Mouse (Mus musculus) forebrain, embryonic 13.5 days (tissue): ENCODE data around the gene Rab3c. TPM values are rescaled to one million over a fixed set of nuclear protein-coding genes. Genes with fewer than 3 reads are reported as not detected.

Experiments
- ATAC-seq: fragments of 200-750 bp; cut with Nextera tagmentation; 2 replicates; pipeline ENCODE4 v1.8.0; 2017
- H3K27ac ChIP-seq: fragments of 300-500 bp; sonication (generic); 2 replicates; pipeline ENCODE4 v1.5.1; 2015; ENCODE audit warnings: inconsistent platforms, mild to moderate bottlenecking, moderate library complexity
- H3K27me3 ChIP-seq: fragments of 300-500 bp; sonication (generic); 2 replicates; pipeline ENCODE4 v1.6.1; 2015; ENCODE audit warnings: mild to moderate bottlenecking, inconsistent platforms
- H3K36me3 ChIP-seq: fragments of 300-500 bp; sonication (generic); 2 replicates; pipeline ENCODE4 v1.6.1; 2015; ENCODE audit warnings: mild to moderate bottlenecking, inconsistent platforms; ENCODE audit not compliant: poor library complexity, severe bottlenecking
- H3K4me1 ChIP-seq: fragments of 300-500 bp; sonication (generic); 2 replicates; pipeline ENCODE4 v1.6.1; 2015; ENCODE audit warnings: inconsistent platforms
- H3K4me2 ChIP-seq: fragments of 300-500 bp; sonication (generic); 2 replicates; pipeline ENCODE4 v1.6.1; 2015; ENCODE audit warnings: inconsistent platforms, mild to moderate bottlenecking, moderate library complexity
- H3K4me3 ChIP-seq: fragments of 300-500 bp; sonication (generic); 2 replicates; pipeline ENCODE4 v1.5.1; 2015; ENCODE audit warnings: mild to moderate bottlenecking, inconsistent platforms
- H3K9ac ChIP-seq: fragments of 300-500 bp; sonication (generic); 2 replicates; pipeline ENCODE4 v1.6.1; 2015; ENCODE audit warnings: mild to moderate bottlenecking, inconsistent platforms
- H3K9me3 ChIP-seq: fragments of 300-500 bp; sonication (generic); replicated peaks from 2 replicates; pipeline ENCODE4 v1.6.1; 2016; ENCODE audit warnings: inconsistent platforms
- WGBS: fragments of 180-500 bp; shearing (Covaris S2); methylation state at CpG from one replicate; pipeline ENCODE4 v1.1.7; 2015; 5-methylcytosine and 5-hydroxymethylcytosine counted together
- polyA plus RNA-seq: library from polyadenylated mRNA; unstranded; fragments of >200 nt; fragmentation: Nextera tagmentation; extraction: Ambion mirVana; gene quantifications from 2 replicates; pipeline ENCODE4 v1.2.1, GENCODE M21; 2015

Rab3c gene
- polyA plus RNA-seq, 1 experiment from 2014 or later, result 87.2 TPM

DNA sequence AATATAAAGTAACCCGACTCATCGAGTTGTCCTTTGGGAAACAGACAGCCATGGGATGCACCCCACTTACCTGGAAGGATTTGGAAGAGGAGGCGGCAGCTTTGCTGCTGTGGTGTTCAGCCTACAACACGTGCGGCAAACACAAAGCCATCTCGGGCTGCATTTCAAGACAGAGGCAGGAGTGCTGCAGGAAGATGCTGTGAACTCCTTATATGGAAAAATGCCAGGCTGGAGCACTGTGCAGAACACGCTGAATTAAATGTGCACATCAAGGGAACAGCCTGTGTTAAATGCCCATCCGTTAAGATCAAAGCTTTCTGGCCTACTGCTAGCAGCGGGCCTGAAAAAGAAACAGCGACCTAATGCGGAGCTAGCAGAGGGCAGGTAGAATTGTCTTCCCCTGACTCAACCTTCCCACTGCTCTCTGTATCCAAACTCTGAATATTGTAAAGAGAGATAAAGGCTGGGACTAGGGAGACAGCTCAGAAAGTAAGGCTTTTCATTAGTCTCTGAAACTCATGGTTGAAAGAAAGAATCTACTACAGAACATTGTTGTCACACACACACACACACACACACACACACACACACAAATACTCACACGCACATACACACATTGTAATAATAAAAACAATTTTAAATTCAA lies 153.1 kb downstream of the Rab3c start:
- peaks cover 9% of the 10 kb centered on the region; the same call in 1 of the 2 replicates for H3K4me1 ChIP-seq
- no peaks in the 10 kb centered on the region for H3K27me3 ChIP-seq
- no peak overlapping the region for H3K9ac ChIP-seq
- WGBS, result 56% methylated on average over 12 of the region's 12 CpGs
- no peaks in the 10 kb centered on the region for H3K36me3 ChIP-seq
- no peak overlapping the region for H3K4me3 ChIP-seq
- peak; percentile 87 for ATAC-seq
- no peaks in the 10 kb centered on the region for H3K9me3 ChIP-seq
- no peak overlapping the region for H3K4me2 ChIP-seq
- H3K27ac ChIP-seq, result peak overlapping the region; percentile 54

DNA sequence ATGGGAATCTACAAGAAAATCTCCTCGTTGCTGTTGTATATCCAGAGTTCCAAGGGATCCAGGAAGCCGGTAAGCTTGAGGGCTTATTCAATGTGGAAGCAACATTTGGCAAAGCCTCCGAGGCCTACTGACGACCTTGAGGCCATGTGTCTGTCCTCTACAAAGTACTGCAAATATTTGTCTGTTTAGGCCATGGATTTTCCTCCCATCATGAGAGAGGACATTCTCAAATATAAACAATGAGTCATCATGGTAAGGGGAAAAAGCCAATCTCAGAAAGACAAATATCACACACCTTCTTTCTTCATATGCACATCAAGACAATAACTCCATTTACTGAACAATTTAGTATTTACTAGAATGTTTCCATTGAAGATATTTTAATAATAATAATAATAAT lies 158.0 kb downstream of the Rab3c start:
- Histone ChIP-seq H3K4me2 (no peak overlapping the region), H3K4me3 (no peak overlapping the region), H3K36me3 (no peaks in the 10 kb centered on the region), H3K4me1 (peaks cover 4% of the 10 kb centered on the region; the same call in 1 of the 2 replicates), H3K27me3 (no peaks in the 10 kb centered on the region), H3K9ac (no peak overlapping the region), H3K27ac (no peak overlapping the region), H3K9me3 (no peaks in the 10 kb centered on the region)
- ATAC-seq, result no peak
- 87% methylated on average over 4 of the region's 4 CpGs for WGBS

GRCm38 (mm10) chr13:110116892-110117291 lies 163.9 kb downstream of the Rab3c start:
- 78% methylated on average over 5 of the region's 5 CpGs for WGBS

DNA sequence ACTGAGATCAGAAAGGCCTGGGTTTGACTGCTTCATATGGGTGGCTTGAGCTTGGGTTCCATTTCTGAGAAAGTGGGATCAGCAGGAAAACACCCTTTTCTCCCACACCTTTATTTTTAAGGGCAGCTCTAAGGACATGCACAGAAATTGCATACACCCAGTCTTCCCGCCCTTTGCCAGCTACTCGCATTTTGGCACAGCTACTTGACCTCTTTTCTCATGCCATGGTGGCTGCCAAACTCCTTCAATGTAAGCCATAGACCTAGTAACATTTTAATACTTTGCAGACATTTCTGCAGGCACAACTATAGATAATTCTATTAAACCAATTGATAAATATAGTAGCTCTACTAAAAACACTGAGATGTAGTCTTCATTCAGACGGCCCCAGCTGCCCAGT lies 164.5 kb downstream of the Rab3c start:
- 79% methylated on average over 3 of the region's 3 CpGs for WGBS
- H3K27ac ChIP-seq, result no peak overlapping the region

More at GRCm38 (mm10) chr13:110116892-110117291, 163.9 kb downstream of the Rab3c start:
- H3K9ac ChIP-seq, result no peak overlapping the region
- H3K36me3 ChIP-seq, result no peaks in the 10 kb centered on the region
- peaks cover 34% of the 10 kb centered on the region for H3K4me1 ChIP-seq
- no peaks in the 10 kb centered on the region for H3K9me3 ChIP-seq
- no peak overlapping the region for H3K4me2 ChIP-seq
- no peak overlapping the region for H3K4me3 ChIP-seq
- ATAC-seq, result peak; percentile 80
- no peak overlapping the region for H3K27ac ChIP-seq
- H3K27me3 ChIP-seq, result no peaks in the 10 kb centered on the region

DNA sequence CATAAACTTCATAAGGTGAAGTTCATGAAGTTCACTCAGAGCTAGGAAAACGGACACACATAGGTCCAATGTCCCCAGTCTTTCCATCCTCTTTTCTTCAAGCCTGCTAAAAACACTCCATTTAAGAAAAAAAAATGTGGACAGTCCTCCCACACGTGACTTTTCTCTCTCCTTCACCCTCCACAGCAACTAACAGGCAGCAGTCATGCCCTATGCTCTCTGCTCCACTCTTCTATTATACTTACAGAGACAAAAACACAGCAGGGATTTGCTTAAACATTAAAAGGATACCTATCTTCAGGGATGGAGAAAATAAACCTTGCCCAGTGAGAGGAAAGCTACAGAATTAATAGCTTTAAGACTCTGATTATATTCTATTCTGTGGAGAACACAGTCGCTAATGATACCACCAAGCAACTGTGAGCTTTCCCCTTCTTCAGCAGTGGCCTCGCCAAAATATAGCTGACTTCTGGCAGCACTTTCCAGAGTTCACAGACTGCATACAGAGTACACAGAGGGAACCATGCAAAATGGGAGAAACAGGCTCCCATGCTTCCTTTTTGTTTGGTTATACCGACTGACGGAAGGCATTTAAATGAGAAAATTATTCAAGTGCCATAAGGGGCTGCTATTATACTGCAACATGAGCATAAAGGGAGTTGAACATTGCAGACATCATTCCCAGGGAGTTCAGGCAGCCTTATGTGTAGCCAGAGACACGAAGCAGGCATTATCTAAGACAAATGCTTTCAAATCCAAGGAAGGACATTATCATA lies 165.7 kb downstream of the Rab3c start:
- Histone ChIP-seq H3K4me3 (no peak overlapping the region), H3K4me1 (peaks cover 34% of the 10 kb centered on the region), H3K27ac (peak overlapping the region; percentile 46), H3K4me2 (no peak overlapping the region), H3K27me3 (no peaks in the 10 kb centered on the region), H3K36me3 (no peaks in the 10 kb centered on the region), H3K9ac (no peak overlapping the region), H3K9me3 (no peaks in the 10 kb centered on the region)
- ATAC-seq, result peak; percentile 72
- 11% methylated on average over 7 of the region's 7 CpGs for WGBS

More for the DNA sequence above, 164.5 kb downstream of the Rab3c start:
- no peak overlapping the region for H3K4me2 ChIP-seq
- no peaks in the 10 kb centered on the region for H3K27me3 ChIP-seq
- H3K9me3 ChIP-seq, result no peaks in the 10 kb centered on the region
- ATAC-seq, result no peak
- no peaks in the 10 kb centered on the region for H3K36me3 ChIP-seq
- peaks cover 34% of the 10 kb centered on the region for H3K4me1 ChIP-seq
- H3K4me3 ChIP-seq, result no peak overlapping the region
- H3K9ac ChIP-seq, result no peak overlapping the region

DNA sequence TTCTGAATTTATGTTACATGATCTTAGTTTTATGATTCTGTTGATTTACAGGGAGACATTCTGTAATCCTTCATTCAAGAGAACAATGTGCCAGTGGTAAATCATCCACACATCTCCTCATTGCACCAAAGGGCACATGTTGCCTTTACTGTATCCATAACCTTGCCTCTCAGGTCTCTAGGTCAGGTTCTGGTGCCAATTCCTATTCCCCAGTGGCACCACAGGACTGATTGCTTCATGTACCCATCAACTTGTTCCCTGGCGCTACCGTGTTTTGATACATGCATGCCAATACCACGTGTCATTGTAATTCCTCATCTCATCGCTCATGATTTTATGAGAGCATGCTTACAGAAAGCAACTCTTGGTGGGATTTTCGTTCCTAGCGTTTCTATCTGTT lies 167.1 kb downstream of the Rab3c start:
- peaks cover 34% of the 10 kb centered on the region for H3K4me1 ChIP-seq
- no peak overlapping the region for H3K9ac ChIP-seq
- H3K9me3 ChIP-seq, result no peaks in the 10 kb centered on the region
- ATAC-seq, result no peak
- no peaks in the 10 kb centered on the region for H3K36me3 ChIP-seq
- no peak overlapping the region for H3K27ac ChIP-seq
- WGBS, result 78% methylated on average over 6 of the region's 6 CpGs
- H3K4me2 ChIP-seq, result no peak overlapping the region
- no peaks in the 10 kb centered on the region for H3K27me3 ChIP-seq
- no peak overlapping the region for H3K4me3 ChIP-seq

DNA sequence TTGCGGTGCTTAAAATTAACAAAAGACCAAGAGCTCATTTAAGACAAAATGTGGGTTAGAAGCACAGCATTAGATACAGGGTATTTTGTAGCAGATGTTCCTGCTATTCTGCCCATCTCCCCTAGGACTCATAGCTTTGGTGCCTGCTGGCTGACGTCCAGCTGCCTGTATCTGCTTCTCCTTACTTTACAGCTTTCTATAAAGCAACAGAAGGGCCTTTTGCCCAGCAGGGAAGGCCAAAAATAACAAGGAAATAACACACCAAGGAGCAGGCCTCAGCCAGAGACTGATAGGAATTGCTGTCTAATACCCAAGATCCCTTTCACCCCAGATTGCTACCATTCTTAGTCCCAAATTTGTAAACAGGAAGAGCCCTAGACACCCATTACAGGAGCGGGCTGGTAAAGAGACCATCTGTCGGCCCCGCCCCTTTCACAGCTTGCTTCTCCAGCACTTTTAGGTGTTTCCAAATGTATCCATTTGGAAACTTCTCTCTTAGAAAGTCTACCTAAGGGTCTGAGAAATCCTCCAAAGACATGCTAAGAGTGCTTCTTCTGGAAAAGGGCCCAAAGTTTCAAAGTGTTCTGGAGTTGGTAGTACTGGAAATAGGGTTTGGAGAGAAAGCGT lies 183.3 kb downstream of the Rab3c start:
- Histone ChIP-seq H3K4me3 (no peak overlapping the region), H3K36me3 (no peaks in the 10 kb centered on the region), H3K4me1 (peaks cover 14% of the 10 kb centered on the region), H3K27ac (peak overlapping the region; percentile 35; the same call in 1 of the 2 replicates), H3K9me3 (no peaks in the 10 kb centered on the region), H3K27me3 (no peaks in the 10 kb centered on the region), H3K4me2 (no peak overlapping the region), H3K9ac (no peak overlapping the region)
- no peak for ATAC-seq
- 84% methylated on average over 6 of the region's 6 CpGs for WGBS

- H3K36me3 ChIP-seq, result no peaks in the 10 kb centered on the region
- H3K4me3 ChIP-seq, result no peak overlapping the region
- 0 out of 2 replicates have a peak, but pooled peaks have one; percentile 34 for ATAC-seq
- H3K27ac ChIP-seq, result peak overlapping the region; percentile 40
- no peak overlapping the region for H3K4me2 ChIP-seq
- no peaks in the 10 kb centered on the region for H3K9me3 ChIP-seq
- no peaks in the 10 kb centered on the region for H3K27me3 ChIP-seq
- no peak overlapping the region for H3K9ac ChIP-seq
- H3K4me1 ChIP-seq, result peaks cover 14% of the 10 kb centered on the region
- 50% methylated on average over 6 of the region's 6 CpGs for WGBS
These were observed 185.8 kb downstream of the Rab3c start for GRCm38 (mm10) chr13:110094998-110095397.

- no peak overlapping the region; the same call in 1 of the 2 replicates for H3K4me2 ChIP-seq
- WGBS, result 42% methylated on average over 17 of the region's 17 CpGs
These were observed 186.8 kb downstream of the Rab3c start for GRCm38 (mm10) chr13:110093720-110094685.

GRCm38 (mm10) chr13:110083961-110084360 lies 196.8 kb downstream of the Rab3c start:
- H3K36me3 ChIP-seq, result no peaks in the 10 kb centered on the region
- ATAC-seq, result no peak
- no peak overlapping the region for H3K4me2 ChIP-seq
- no peak overlapping the region for H3K9ac ChIP-seq
- no peak overlapping the region for H3K27ac ChIP-seq
- no peaks in the 10 kb centered on the region for H3K4me1 ChIP-seq
- 94% methylated on average over 8 of the region's 8 CpGs for WGBS
- H3K27me3 ChIP-seq, result no peaks in the 10 kb centered on the region
- H3K9me3 ChIP-seq, result no peaks in the 10 kb centered on the region
- no peak overlapping the region for H3K4me3 ChIP-seq

More at GRCm38 (mm10) chr13:110093720-110094685, 186.8 kb downstream of the Rab3c start:
- ATAC-seq, result peak; percentile 55; the same call in 1 of the 2 replicates
- H3K27ac ChIP-seq, result peak overlapping the region; percentile 57; the same call in 1 of the 2 replicates
- peaks cover 14% of the 10 kb centered on the region for H3K4me1 ChIP-seq
- H3K9me3 ChIP-seq, result no peaks in the 10 kb centered on the region
- H3K9ac ChIP-seq, result no peak overlapping the region
- H3K36me3 ChIP-seq, result no peaks in the 10 kb centered on the region
- no peaks in the 10 kb centered on the region for H3K27me3 ChIP-seq
- no peak overlapping the region for H3K4me3 ChIP-seq

DNA sequence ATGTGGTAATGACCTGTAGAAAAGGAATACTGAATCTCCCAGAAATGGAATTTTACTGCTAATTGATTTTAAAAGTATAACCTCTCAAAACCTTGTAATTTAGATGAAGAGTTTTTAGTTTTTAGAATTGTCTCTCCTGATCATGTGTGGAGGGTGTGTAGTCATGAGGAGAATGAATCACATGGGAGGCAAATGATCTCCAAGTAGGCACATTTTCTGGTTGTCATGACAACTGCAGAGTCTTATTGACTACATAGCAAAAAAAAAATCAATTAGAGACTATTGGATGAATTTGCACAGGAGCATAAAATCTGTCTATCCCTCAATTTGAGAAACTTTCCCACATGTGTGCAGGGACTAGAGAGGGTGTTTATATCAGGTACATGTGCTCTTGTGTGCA lies 199.6 kb downstream of the Rab3c start:
- no peak overlapping the region for H3K9ac ChIP-seq
- no peak for ATAC-seq
- no peaks in the 10 kb centered on the region for H3K27me3 ChIP-seq
- no peaks in the 10 kb centered on the region for H3K9me3 ChIP-seq
- no peaks in the 10 kb centered on the region for H3K4me1 ChIP-seq
- no peak overlapping the region for H3K4me3 ChIP-seq
- H3K4me2 ChIP-seq, result no peak overlapping the region
- no peaks in the 10 kb centered on the region for H3K36me3 ChIP-seq
- no peak overlapping the region for H3K27ac ChIP-seq
